Mouse (Mus musculus) ES-CJ7 (cell line): ENCODE results near the gene Vmn1r71.
A peak's percentile ranks its signal among the peaks of the same experiment; 100 is the strongest.

ENCODE experiments used
- DNase-seq: peaks from one replicate; pipeline ENCODE4 v3.0.0; 2011; ENCODE audit warnings: low read depth, low spot score

Vmn1r71 gene

DNA sequence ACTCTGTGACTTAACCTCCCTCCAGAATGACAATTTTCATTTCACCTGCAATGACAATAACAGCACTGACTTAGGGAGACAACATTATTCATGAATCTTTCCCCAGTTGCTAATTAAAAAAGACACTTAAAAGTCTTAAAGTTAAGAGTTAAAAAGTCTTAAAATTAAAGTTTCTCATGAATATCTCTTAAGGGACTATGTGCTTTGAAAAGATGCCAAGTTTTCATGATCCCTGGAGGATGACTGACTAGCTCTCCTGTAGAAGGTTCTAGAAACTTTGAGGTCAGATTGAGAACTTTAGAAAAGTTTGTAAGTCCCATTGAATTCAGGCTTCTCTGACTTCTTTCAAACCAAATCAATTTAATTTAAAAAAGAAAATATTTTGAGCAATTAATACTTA is at the start of gene Vmn1r71:
Gene Vmn1r71, minus strand, starts transcription at position 101 of the 400 bp plus-strand sequence.
- DNase-seq = no peak

DNA sequence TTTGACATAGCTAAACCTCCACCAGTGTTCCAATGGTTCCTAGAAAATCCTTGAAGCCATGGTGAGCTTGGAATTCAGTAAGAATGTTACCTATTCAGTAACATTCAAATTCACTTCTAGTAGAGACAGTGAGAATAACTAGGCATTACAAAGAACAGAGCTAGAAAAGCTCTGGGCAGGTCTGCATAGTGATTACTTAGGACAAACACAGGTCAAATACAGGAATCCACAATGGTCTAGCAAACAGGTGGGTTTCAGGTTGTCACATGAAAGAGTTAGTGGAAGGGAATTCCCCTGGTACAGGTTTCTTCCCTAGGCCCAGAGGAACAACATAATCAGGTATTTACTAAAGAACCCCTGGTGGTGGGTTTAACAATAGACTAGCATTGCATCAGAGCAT is 3.4 kb upstream of the Vmn1r71 start:
- DNase-seq = peak; percentile 53
